Mouse (Mus musculus): Measurements from ENCODE around the gene Kdsr.

Kdsr gene

DNA sequence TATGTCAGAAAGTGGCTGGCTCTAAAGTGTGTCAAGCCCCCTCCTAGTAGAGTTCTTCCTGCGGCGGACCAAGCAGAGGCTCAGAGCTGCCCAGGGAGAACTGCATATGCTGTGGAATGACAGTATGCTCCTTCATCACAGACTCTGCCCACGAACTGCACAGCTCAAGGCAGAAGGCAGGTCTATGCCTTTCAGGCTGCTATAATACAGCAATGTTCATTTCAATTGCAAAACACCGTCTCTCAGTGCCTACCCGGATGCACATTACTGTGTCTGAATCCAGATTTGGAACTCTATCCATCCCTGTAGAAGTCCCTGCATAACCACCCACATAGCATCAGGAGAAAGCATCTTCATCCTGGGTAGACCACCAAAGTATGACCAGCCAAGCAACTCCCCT is 19.7 kb downstream of the Kdsr start:
- in situ Hi-C loops (cut with MseI, MboI), result no loop called here

GRCm38 (mm10) chr1:106738092-106738491 is 21.4 kb downstream of the Kdsr start:
- in situ Hi-C loops (cut with MseI, MboI), result no loop called here

- in situ Hi-C loops (cut with MseI, MboI), result no loop called here
Observed at GRCm38 (mm10) chr1:106736211-106736610, 23.3 kb downstream of the Kdsr start.

DNA sequence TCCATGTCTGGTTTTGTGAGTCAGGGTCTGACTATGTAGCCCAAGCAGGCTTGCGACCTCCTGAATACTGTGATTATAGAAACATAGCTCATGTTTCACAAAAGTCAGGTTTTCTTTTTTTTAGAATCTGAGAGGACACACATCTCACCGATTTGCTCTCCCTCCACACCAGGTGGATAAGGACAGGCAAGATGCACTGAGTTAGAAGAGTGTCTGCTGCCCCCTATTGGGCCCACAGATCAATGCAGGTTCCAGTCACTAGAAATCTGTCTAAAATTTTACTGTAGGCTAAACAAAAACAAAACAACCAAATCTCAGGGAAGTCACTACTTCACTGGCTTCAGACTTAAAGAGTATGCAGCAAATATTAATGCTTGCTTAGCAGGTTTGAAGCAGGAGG is 23.9 kb downstream of the Kdsr start:
- in situ Hi-C loops (cut with MseI, MboI), result no loop called here

DNA sequence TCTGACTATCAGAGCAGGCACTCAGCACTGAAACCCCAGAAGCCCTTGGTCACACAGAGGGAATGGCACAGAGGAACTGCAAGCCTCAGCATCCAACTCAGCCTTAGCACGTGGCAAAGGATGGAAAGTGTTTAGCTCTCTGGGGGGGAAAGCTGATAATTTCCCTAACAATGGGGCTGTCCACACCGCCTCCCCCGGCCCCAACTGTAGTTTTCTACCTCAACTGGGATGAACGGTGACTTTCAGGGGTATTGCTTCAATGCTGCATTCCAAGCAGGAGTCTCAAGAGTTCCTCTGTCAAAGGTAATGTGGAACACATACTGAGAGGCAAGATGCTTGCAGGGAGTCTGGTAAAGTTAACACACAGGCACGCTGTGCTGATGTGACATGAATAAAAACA is 37.5 kb downstream of the Kdsr start:
- in situ Hi-C loops (cut with MseI, MboI), result loop anchor here (10.0 kb wide), 1 partner anchor 297 kb away; no protein-coding TSS in a partner anchor

GRCm38 (mm10) chr1:106717736-106718135 is 41.8 kb downstream of the Kdsr start:
- in situ Hi-C loops (cut with MseI, MboI), result loop anchor here (5.0 to 10.0 kb wide), 3 partner anchors 173 to 203 kb away; no protein-coding TSS in a partner anchor

- in situ Hi-C loops (cut with MseI, MboI), result loop anchor here (5.0 to 10.0 kb wide), 3 partner anchors 172 to 202 kb away; no protein-coding TSS in a partner anchor
Observed at GRCm38 (mm10) chr1:106717071-106717601, 42.4 kb downstream of the Kdsr start.

GRCm38 (mm10) chr1:106716141-106716540 is 43.4 kb downstream of the Kdsr start:
- in situ Hi-C loops (cut with MseI, MboI), result loop anchor here (5.0 to 10.0 kb wide), 3 partner anchors 171 to 201 kb away; no protein-coding TSS in a partner anchor

DNA sequence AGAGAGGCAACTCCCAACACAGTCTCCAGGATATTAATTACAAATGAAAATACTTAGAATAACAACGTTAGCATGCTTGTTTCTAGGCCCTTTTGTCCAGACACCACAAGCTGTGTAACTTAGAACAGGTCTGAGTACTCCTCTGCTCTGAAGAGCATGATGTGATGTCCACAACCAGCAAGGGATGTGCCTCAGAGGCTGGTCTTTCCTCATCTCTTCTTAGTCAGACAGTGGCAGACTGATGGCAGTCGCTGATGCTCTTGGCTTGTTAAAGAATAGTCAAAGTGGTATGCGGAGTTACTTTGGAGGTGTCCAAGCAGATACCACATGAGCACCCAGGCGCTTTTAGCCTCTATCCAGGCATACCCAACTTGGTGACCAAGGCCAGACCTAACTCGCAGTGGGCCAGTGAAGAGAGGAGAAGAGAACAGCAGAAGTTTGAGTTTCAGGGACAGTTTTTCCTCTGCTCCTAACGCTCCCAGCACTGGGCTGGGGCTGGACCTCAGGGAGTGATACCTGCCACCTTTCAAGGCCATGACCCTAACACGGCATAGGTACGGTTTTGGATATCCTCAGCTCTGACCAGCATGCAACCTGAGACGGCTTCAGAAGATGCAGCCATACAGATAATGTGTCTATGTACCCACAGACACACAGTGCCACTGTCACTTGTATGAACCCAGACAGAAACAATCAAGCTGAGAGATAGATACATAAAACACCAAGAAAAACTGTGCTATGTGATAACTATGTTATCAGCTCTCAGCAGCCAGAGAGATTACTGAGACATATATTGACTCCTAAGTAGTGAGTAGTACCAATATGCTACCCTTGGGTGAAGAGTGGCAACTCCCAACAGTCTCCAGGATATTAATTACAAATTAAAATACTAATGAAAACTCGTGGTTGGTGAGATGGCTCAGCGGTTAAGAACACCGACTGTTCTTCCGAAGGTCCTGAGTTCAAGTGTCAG is 44.1 kb downstream of the Kdsr start:
- in situ Hi-C loops (cut with MseI, MboI), result loop anchor here (5.0 to 10.0 kb wide), 3 partner anchors 171 to 201 kb away; no protein-coding TSS in a partner anchor

DNA sequence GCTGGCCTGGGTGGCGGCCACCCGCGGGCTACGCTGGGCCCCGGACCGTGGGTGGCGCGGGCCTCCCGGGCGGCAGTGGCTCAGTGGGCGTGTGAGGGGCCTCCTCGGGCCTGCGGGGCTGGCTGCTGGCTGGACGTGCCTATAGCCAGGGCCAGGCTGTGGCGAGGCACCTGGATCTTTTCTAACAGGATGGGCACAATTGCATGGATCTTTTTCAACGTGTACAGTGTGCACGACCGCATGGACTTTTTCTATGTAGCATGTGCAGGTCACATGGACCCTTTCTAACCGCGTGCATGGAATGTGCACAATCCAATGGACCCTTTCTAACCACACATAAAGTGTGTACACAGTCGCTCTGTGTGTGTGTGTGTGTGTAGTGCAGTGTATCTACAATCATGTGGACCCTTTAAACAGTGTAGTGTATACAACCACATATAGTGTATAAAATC is 45.0 kb downstream of the Kdsr start:
- in situ Hi-C loops (cut with MseI, MboI), result loop anchor here in 1 of 2 experiments (10.0 kb wide), 2 partner anchors 170 to 200 kb away; no protein-coding TSS in a partner anchor

GRCm38 (mm10) chr1:106713621-106714529 is 45.7 kb downstream of the Kdsr start, which contains the start of gene Bcl2:
Gene Bcl2, minus strand, starts transcription at chr1:106714274.
- in situ Hi-C loops (cut with MseI, MboI), result loop anchor here in 1 of 2 experiments (10.0 kb wide), 2 partner anchors 169 to 199 kb away; no protein-coding TSS in a partner anchor

DNA sequence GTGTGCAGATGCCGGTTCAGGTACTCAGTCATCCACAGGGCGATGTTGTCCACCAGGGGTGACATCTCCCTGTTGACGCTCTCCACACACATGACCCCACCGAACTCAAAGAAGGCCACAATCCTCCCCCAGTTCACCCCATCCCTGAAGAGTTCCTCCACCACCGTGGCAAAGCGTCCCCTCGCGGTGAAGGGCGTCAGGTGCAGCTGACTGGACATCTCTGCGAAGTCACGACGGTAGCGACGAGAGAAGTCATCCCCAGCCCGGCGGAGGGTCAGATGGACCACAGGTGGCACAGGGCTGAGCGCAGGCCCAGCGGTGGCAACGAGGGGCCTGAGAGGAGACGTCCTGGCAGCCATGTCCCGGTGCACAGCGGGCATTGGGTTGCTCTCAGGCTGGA is 47.2 kb downstream of the Kdsr start:
- in situ Hi-C loops (cut with MseI, MboI), result loop anchor here in 1 of 2 experiments (10.0 kb wide), 2 partner anchors 168 to 198 kb away; no protein-coding TSS in a partner anchor

DNA sequence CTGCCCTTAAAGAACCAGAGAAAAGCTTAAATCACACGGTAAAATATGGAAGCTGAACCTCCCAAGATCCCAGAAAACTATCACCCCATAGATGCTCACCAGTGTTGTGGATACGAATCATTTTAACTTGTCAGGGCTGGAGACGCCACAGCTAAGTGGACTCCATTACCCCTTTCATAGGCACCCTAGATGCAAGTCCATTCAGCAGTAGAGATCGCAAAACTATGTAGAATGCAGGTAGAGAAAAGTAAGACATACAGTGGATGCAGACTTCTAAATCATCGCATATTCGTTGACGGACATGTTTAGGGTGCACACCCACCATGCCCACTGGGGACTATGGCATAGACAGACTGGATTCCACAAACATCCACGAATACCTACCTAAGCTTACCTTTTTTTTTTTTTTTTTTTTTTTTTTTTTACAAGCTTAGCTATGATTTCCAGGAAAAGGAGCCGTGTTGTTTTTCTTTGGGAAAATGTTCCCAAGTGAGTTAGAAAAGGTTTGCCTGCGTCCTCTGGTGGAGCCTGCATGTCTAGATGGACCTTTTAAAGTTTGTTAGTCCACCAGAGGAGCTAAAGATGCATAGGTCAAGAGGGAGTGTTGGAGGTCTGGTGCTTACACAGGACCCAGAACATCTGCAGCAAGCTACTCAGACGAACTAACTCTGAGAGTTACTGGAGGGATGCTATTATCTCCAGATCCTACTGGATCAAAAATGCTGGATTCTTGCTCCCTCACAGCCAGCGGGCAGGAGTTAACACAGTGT is 48.0 kb downstream of the Kdsr start:
- in situ Hi-C loops (cut with MseI, MboI), result loop anchor here in 1 of 2 experiments (10.0 kb wide), 2 partner anchors 167 to 197 kb away; no protein-coding TSS in a partner anchor

GRCm38 (mm10) chr1:106710202-106710601 is 49.3 kb downstream of the Kdsr start:
- in situ Hi-C loops (cut with MseI, MboI), result loop anchor here in 1 of 2 experiments (10.0 kb wide), 2 partner anchors 165 to 195 kb away; no protein-coding TSS in a partner anchor

- in situ Hi-C loops (cut with MseI, MboI), result no loop called here
Observed at GRCm38 (mm10) chr1:106707036-106707880, 52.3 kb downstream of the Kdsr start.

GRCm38 (mm10) chr1:106703183-106703582 is 56.3 kb downstream of the Kdsr start:
- in situ Hi-C loops (cut with MseI, MboI), result no loop called here

DNA sequence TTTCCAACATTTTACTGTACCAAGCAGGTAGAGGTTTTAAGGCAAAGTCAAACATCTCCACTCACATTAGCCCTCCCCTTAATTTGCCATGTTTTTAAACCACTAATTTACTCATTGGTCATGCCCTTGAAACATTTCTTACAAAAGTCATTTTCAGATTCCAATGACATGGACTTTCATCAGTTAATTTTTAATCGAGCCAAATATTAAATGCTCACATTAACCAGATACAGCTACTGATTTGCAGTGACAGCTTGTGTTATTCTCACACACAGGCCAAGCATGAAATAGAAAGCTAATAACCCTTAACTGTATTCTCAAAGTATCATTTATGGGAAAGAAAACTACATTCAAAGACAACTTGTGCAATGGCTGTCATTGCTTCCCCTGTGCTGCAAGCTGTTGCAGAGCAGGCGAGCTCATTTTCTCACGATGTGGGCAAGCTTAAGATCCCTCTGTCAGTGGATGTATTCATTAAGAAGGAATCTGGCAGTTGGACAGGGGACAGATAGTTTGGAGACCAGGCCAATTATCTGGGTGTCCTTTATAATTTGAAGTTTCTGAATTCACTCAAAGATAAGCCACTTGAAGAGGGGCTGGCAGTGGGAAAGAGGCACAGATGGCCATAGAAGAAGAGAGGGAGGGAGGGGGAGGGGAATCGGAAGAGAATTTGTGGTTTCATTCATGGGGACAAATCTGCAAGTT is 56.9 kb downstream of the Kdsr start:
- in situ Hi-C loops (cut with MseI, MboI), result no loop called here

DNA sequence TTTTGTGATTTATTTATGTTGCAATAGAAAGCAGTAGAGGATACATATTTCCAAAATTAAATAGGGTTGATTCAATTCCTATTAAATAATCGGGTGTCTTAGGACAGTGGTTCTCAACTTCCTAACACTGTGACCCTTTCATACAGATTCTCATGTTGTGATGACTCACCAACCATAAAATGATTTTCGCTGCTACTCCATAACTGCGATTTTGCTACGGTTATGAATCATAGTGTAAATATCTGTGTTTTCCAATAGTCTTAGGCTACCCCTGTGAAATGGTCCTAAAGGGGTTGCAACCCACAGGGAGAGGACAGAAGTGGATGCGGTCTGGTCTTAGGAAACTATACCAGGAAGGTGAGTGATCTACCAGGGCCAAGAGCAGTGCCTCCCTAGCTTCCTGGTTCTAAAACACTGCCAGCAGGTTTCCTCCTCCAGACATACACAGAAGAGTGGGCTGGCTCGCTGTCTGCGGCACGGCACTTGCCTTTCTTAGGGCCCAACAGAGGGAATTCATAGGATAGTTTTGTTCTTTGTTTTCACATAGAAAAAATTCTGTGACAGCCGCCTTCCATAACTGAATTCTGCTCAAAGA is 58.9 kb downstream of the Kdsr start:
- in situ Hi-C loops (cut with MseI, MboI), result no loop called here

Measured in mouse trophoblast stem cell (cell line).